Mouse (Mus musculus): ENCODE data around the gene Pigv.

Pigv gene

DNA sequence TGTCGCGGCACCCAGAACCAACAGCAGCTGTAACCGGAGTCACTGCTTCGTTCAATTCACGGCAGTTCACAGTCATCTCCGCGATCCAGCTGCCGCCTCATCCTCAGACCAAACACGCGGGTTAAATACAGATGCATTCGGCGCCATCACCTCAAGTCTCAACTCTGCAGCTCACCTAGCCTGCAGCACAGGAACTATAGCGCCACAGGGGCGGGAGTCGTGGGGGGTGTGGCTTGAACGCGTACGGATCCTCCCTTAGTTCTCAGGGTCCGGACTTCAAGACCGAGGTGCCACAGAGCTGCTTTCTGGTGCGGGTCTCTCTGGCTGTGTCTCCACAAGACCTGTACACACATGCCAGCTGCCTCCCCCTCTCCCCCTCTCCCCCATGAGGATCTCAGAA, 26.8 kb downstream of the Pigv start:
- DNase-seq (ENCODE audit: inconsistent ontology term), result no peak

DNA sequence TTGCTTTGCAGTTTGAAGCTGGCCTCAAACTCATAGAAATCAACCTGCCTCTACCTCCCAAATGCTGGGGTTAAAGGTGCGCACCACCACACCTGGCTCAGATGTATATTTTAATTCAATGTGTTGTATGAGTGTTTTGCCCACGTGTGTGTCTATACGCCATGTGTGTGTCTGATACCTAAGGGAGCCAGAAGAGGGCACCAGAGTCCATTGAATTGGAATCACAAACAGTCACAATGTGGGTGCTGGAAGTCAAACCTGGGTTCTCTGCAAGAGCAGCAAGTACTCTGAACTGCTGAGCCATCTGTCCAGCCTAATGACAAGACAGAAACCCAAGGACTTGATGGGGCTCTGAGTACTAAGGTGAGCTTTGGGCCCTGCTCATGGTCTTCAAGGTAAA, 27.3 kb downstream of the Pigv start:
- DNase-seq (ENCODE audit: inconsistent ontology term), result no peak

DNA sequence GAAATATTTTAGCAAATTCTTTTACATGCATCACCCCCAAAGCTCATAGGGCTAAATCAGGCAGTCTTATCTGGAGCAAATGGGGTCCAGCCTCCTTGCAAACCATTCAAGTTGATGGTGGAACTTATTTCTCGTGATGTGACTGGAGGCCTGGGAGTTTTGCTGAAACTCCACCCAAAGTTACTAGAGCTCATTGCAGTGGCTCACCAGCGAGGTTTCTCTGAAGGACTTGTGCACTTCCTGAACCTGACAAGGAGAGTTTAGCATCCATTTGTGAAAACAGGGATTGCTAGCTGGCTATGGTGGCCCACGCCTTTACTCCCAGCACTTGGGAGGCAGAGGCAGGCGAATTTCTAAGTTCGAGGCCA, 38.4 kb downstream of the Pigv start:
- DNase-seq (ENCODE audit: inconsistent ontology term), result no peak

DNA sequence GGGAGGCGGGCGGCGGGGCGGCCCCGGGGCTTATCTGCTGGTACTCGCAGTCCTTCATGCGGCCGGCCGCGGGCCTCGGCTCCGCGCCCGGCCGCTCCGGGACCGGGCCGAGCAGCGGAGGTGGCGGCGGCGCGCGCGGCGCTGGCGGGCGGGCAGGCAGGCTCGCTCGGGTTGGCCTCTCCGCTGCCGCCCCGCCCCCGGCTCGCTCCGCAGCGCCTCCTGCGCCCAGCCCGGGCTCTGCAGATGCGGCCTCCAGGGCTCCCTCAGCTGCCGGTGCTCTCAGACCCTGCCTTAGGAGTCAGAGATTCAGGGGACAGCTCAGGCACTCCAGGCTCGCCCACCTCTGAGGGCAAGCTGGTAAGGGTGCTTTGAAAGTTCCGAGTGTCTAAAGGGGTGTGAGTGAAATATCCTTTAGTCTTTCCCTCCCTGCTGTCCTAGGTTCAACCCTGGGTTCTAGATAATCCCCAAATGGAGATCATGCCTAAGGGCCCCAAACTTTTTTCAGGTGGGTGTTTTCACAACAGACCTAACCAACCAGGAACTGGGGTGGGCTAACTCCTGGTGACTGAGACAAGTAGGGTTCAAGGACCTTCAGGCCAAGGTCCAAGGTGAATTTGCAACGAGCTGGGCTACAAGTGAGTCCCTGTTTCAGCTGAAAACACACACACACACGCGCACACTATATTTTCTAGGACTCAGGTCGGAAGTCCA, 39.0 kb downstream of the Pigv start:
- DNase-seq (ENCODE audit: inconsistent ontology term), result peak; percentile 90

DNA sequence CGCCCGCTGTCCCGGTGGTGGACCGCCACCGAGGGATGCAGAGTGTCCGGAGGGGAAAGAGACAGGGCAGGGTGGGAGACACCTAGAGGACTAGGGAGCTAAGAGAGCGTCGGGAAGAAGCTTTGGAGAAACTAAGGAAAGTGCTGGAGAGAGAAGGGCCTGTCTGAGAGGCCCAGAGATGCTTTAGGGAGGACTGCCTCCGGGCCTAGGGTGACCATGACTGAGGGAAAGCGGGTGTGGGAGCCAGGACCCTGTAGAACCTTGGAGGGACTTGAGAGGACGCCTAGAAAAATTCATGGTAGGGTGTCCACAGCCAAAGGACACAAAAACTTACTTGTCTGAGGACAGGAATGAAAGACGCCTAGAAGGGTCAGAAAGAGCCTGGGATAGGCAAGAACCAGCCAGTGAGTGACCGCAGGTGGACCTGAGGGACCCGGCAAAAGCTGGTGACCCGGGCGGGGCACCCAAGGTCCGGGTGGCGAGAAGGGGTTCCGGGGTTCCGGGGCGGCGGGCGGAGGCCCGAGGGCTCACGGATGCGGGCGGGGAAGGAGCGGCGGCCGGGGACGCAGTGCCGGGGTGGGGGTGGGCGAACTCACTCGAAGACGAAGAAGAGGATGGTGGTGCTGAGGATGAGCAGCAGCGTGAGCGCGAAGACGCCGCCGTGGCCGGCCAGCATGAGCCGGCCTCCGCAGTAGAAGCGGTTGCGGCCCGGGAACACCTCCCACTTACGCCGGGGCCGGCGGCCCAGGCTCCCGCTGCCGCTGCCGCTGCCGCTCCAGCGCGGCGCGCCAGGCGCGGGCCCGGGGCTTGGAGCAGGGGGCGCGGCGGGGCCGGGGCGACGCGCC, 39.7 kb downstream of the Pigv start:
- DNase-seq (ENCODE audit: inconsistent ontology term), result peak; percentile 61

DNA sequence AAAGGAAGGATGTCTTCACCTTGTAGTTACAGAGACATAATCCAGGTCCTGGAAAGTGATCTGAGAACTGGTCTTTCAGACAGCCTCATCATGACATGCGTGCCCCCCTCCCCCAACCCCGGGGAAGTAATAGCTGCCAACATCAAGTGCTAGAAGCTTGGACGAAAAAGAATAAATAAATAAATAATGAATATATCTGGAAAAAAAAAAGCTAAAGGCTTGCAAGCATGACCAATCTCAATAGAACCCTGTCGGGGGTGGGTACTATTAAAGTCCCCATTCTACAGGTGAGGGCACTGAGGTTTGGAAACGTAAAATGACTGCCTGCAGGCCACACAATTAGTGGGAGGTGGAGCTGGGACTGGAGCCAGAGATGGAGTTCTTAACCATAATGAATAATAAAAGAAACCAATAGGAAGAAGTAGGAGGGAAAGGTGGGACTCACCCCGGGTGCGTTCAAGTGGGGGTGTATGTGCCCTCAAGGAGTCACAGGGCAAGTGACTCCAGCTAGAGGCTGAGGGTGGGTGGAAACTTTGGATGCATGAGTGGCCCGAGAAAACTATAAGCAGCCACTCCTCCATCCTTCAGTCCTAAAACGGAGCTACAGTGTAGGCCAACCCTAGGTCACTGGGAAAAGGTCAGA, 40.6 kb downstream of the Pigv start:
- DNase-seq (ENCODE audit: inconsistent ontology term), result peak; percentile 16

DNA sequence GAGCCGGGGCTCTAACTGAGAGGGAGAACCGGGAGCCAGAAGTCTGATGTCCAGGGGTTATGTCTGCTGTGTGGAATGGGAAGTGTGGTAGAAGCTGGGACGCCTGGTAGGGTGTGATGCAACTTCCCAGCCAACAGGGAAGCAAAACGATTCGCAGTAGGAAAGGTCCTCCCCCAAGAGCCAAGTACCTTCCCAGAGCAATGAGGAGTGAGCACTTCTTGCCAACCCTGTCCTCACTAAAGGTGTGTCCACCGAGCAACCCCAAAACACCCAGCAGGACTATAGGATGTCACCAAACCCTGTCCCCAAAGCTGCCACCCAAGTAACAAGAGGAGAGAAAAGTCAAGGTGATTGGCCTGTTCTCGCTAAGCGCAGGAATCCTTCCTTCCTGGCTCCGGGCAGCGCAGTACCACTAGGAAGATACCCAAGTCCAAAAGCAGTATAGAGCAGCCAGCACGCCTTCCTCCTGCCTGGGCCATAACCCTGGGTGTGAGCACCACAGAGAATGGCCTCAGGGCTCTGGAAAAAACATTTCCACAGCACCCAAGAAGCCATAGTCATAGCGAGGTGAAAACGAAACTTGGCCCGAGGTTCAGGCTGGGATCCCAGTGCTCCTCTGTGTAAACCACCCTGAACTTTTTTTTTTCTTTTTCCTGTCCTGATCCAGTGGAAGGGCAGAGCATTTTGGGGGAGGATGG, 41.2 kb downstream of the Pigv start:
- DNase-seq (ENCODE audit: inconsistent ontology term), result no peak

GRCm38 (mm10) chr4:133630326-133630920, 42.0 kb downstream of the Pigv start:
- DNase-seq (ENCODE audit: inconsistent ontology term), result no peak

- no peak for DNase-seq (ENCODE audit: inconsistent ontology term)
These were observed 43.3 kb downstream of the Pigv start for GRCm38 (mm10) chr4:133629191-133629590.

DNA sequence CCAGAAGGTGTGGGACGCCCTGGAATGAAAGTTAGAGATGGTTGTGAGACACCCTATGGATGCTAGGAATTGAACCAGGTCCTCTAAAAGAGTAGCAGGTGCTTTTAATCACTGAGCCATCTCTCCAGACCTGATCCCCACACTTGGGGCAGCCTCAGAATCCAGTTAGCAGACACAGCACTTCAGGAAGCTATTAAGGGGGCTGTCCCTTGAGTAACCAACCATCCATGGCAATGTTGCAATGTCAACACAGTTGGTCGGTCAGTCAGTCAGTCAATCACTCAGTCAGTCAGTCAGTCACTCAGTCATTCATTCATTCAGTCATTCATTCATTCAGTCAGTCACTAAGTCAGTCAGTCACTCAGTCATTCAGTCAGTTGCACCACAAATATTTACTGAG, 43.9 kb downstream of the Pigv start:
- no peak for DNase-seq (ENCODE audit: inconsistent ontology term)

GRCm38 (mm10) chr4:133627039-133627438, 45.4 kb downstream of the Pigv start:
- DNase-seq (ENCODE audit: inconsistent ontology term), result peak; percentile 34

DNA sequence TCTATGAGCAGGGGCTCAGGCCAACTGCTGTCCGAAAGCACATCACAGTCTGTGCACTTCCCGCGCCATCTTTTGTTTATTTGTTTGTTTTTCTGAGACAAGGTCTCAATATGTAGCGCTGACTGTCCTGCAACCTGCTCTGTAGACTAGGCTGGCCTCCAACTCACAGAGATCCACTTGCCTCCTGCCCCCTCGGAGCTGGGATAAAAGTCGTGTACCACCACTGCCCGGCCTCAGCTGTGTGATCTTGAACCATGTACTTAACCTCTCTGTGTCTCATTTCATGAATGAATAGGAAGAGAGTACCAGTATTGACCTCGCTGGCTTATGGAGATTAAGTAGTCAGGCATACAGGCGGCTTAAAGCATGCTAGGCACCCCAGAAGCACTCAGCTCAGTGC, 45.8 kb downstream of the Pigv start:
- DNase-seq (ENCODE audit: inconsistent ontology term), result no peak

- DNase-seq (ENCODE audit: inconsistent ontology term), result no peak
These were observed 46.2 kb downstream of the Pigv start for GRCm38 (mm10) chr4:133626221-133626620.

DNA sequence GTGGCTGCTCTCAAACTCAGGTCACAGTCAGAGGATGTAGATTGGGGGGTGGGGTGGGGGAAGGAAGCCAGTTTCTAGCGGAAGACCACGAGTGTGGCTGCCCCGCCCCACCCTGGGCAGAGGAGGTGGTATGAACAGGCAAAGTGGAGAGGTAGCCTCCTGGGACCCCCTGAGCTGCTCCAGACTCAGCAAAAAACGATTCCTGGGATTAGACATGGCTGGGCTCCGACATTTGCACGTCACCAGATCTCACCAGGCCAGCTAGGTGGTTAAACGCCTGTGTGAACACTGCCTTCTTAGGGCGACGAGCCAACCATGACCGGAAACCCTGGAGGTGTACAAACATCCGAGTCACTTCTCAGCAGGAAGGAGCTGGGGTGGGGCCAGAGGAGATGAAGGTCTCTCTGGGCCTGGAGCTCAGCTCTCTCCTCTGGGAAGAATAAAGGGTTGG, 46.8 kb downstream of the Pigv start:
- DNase-seq (ENCODE audit: inconsistent ontology term), result no peak

DNA sequence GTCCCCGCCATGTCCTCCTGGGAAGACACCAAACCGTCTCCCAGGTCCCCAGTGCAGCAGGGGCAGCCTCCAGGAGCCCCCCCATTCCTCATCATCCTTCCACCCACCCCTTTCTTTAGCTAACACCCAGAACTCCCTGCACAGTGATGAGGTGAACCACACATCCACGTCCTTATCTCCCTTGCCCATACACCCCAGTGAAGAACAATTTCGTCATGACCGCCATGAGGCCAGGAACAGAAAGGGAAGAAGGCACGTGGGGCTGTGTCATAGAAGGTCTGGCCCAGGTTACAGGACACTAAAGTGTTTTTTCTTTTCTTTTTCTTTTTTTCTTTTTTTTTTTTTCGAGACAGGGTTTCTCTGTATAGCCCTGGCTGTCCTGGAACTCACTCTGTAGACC, 47.6 kb downstream of the Pigv start:
- no peak for DNase-seq (ENCODE audit: inconsistent ontology term)

GRCm38 (mm10) chr4:133622161-133622695, 50.2 kb downstream of the Pigv start:
- DNase-seq (ENCODE audit: inconsistent ontology term), result no peak

DNA sequence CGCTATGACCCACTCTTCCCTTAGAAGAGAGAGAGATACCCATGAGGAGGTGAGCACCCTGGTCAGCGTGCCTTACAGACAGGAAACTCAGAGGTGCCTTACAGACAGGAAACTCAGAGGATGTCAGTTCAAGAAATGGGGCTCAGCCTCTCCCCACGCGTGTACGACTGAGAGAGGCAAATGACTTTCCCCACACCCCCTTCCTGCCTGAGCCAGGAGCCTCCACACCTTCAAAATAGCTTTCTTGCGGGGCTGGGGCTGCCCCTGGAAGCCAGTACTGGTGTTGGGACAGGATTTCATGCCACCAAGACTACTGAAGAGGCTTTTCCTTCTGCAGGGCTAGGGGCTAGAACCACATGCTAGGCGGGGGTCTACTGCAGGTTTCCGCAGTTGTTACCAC, 51.8 kb downstream of the Pigv start:
- no peak for DNase-seq (ENCODE audit: inconsistent ontology term)

DNA sequence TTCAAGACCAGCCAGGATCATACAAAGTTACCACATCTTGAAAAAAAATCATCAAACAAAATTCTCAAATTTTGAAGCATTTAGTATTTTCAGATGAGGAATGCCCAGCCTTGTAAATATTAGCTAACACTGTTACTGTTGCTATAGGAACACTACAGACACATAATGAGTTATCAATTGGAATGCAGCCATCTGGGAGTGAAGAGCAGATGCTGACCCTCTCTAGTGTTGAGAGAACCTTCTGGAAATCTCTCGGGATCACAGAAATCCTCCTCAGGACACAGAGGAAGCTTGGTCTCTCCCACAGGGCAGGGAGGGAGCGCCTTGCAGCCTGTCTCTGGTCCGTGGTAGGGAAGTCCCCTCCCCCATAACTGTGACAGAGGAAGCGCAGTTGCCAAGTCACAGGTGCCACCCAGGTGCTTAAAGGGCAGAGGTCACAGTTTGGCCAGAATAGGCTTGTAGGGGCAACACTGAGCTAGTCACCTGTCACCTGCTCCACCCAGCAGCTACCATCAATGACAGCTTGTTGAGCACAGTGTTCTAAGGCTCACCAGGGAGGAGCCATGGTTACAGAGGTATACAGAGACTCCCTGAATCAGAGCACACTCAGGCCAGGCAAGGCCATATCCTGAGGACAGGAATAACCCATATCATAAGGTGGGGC, 52.8 kb downstream of the Pigv start:
- no peak for DNase-seq (ENCODE audit: inconsistent ontology term)

DNA sequence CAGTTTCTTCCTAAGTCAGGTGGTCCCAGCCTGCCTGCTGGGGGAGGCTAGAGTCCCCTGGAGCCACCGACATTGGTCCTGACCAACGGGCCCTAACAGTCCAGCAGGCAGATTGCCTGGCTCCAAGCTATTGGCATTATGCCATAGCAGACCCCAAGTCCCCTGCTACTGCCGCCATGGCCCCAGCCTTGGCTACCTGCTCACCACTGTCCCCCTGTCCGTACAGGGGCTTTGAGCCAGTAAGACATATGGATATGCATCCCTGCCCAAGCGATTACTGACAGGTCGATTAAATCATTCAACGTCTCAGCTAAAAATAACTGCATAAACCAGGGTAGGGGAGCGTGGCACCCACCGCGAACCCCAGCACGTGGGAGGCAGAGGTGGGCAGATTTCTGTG, 54.5 kb downstream of the Pigv start:
- DNase-seq (ENCODE audit: inconsistent ontology term), result no peak

DNA sequence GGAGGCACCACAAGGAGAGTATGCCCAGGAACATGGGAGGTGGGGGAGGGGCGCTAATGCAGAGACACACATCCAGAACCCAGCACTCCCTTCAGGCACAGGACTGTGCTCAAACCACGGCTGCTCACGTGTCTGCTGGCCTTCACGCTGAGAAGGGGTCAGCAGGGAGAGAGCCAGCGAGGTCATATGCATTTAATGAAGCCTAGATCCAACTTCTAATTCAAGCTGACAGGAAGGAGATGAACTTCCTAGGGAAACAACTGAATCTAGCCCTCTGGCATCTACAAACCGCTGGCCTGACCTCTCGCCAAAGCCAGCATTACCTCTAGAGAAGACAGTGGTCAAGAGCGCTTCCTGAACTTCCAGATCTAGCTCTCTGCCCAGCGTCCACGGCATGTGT, 57.0 kb downstream of the Pigv start:
- DNase-seq (ENCODE audit: inconsistent ontology term), result no peak

DNA sequence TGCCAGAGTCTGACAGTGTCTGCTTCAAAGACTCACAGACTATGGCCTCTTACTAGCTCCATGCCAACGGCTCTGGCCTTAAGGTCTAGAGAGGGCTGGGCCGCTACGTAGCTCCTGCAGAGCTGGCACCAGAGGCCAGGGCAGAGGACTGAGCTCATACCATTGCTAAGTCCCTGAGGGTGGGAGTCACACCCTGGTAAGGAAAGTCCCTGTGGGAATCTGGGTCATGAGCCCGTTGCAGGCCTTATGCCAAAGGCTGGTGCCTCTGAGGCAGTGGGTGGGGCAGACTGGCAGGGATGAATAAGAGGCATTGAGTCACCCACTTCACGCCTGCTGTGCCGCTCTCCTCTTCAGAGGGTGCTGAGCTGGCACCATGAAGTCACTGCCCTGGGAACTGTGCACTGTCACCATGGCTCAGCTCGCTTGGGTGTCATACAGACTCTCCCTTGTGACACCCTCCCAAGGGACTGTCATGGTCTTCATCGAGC, 58.1 kb downstream of the Pigv start:
- peak; percentile 96 for DNase-seq (ENCODE audit: inconsistent ontology term)

Measured in Muller cell, postnatal 12 days (primary cell).